Mouse (Mus musculus) cerebellum, adult (tissue): Measurements from ENCODE around the gene Ltk.

Source experiments
- ATAC-seq: cut with Nextera tagmentation; 2 replicates; pipeline ENCODE4 v1.9.2; 2017; ENCODE audit warnings: mild to moderate bottlenecking, moderate library complexity, mixed read lengths; ENCODE audit not compliant: insufficient number of reproducible peaks, low FRiP score, low TSS enrichment

Ltk gene

DNA sequence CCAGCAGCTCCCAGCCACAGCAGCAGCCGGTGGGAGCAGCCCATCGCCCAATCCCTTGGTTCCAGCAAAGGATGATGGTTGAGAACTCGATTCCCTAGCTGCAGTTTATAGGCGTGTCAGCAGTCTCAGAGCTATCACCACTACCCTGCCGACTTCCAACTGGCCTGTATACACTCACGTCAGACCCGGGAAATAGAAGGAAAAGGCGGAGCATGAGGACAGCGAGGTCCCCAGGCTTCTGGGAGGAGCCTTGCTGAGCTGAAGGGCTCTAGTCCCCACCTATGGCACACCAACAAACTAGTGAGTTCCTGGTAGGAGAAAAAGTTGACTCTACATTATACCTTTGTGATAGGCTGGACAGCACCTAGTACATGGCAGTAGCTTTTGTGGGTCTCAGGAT is at the start of gene Ltk:
Gene Ltk (minus strand): TSS at position 181 of the 400 bp plus-strand sequence.
- ATAC-seq = no peak

DNA sequence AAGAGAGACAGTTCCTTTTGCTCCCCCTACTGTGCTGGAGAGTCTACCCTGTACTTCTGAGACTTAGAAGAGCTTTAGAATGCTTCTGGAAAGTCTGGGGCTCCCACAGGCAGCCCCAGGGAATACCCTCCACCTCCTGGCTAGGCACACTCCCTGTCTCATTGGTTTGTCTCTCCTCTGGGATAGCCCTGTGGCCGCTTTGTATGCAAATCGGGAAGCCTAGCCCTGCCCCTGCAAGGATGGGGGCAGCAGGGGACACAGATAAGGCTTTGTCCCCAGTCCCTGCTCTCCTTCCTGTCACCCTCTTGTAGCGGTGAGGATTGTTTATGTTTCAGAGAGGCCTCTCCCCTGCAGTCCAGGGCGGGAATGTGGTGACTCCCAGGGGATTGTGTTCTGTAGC is 48.6 kb upstream of the Ltk start:
- no peak for ATAC-seq

DNA sequence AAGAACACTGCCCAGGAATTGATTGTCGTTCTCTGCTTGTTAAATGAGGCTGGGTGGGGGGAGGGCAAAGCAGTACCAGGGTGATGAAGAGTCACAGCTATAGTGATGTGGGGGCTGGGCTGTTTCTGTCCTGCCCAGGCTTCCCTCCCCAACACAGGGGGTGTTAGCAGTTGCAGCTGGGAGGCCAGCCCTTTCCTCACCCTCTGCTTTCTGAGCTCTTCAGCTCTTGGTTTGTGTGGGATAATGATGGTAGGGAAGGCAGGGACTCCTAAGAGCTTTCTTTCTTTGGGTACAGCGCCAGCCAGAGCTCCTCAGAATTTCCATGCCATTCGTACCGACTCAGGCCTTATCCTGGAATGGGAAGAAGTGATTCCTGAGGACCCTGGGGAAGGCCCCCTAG is 48.2 kb upstream of the Ltk start:
- ATAC-seq = no peak

DNA sequence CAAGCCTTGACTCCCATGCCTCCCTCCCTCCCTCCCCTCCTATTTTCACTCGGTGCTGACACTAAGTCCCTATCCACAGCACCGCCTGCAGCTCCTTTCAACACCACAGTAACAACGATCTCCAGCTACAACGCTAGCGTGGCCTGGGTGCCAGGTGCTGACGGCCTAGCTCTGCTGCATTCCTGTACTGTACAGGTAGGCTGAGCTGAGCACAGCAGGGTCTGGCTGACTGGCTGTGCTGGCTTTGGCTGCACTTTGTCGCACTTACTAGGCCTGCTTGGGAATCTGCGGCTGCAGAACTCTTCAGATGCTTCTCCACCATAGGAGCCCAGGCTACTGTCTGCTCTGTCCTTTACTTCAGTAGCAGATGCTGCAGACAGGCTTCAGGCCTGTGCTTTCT is 45.3 kb upstream of the Ltk start:
- no peak for ATAC-seq

DNA sequence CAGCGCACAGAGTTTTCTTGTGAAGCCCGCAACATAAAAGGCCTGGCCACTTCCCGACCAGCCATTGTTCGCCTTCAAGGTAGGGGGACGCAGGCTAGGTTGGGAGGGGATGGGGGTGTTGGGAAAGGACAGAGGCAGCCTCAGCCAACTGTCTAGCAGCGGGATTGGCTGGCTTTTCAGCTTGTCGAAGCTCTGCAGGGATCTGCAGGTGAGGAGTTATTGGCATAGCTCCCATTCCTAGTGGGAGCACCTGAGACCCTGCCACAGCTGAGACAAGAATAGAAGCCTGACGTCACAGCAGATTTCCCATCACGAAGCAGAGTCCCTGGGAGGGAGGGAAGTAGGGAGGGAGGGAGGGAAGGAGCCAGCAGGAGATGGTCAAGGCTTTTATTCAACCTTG is 44.5 kb upstream of the Ltk start:
- no peak for ATAC-seq

DNA sequence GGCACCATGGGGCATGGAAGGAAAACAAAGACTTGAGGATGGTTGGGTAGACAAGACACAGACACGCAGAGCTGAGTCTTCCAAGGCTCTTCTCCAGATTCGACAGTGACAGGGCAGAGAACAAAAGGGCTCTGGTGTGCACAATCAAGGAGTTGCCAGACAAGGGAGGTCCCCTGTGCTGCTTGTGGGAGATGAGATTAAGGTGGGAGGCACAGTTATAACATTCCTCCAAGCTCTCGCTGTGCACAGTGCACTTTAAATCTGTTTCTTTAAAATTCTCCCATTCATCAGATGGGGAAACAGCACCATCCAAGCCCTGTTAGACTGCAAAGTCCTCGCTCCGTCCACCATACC is 44.0 kb upstream of the Ltk start:
- no peak for ATAC-seq

DNA sequence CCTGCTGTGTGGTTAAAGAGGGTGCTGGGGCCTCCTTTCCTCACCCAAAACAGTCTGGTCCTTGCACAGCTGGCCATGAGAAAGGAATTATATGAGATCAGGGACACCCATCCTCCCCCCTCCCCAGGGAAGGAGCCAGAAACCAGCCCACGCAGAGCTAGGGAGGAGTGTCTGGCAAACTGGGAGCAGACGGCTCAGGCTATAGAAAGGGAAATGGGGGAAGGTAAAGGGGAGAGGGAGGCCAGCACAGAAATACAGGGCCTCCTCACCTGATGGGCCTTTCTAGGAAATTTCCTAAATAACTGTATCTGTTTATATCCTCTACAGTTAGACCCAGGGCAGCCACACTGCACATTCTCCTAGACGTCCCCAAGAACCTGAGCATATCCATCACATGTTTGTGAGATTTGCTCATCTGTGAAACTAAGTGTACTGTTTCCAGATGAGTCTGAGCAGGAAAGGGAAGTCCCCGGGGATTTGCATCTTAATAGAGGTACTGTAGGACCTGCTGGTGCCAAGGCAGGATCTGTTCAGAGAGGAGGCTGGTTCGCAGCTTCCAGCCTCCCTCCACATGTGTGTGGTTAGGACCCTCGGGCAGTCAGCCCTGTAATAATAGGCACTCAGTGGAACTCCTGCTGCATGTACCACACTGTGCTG is 43.5 kb upstream of the Ltk start:
- no peak for ATAC-seq

DNA sequence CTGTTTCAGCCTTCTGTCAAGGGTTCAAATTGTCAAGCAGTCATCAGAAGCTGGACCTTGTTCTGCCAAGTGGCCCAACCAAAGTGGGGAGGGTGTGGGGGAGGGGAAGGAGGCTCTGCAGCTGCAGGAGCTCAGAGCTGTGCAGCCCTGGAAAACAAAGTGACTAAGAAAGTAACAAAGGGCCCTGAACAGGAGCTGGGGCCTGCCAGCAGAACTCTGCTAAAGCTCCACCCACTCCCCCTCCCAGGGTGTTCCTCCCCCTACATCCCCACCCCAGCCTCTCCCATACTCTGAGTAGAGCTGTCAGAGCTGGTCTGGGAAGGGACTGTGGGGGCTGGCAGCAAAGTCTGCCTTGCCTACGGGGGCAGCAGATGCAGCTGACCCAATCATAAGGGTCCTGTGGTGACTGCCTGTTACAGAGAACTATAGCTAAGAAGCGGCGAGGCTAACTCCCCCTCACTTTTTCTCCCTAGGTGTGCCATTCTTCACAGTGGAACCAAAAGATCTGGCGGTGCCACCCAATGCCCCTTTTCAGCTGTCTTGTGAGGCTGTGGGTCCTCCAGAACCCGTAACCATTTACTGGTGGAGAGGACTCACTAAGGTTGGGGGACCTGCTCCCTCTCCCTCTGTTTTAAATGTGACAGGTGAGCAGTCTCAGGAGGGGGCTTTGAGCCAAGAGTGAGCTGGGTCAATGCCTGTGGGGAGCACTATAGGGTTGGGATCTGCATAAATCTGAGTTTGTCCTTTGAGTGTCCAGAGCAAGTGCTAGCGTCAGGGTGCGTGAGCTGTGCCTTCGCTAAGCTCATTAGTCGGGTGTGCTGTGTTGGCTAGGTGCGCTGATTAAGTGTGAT is 42.8 kb upstream of the Ltk start:
- ATAC-seq = no peak

DNA sequence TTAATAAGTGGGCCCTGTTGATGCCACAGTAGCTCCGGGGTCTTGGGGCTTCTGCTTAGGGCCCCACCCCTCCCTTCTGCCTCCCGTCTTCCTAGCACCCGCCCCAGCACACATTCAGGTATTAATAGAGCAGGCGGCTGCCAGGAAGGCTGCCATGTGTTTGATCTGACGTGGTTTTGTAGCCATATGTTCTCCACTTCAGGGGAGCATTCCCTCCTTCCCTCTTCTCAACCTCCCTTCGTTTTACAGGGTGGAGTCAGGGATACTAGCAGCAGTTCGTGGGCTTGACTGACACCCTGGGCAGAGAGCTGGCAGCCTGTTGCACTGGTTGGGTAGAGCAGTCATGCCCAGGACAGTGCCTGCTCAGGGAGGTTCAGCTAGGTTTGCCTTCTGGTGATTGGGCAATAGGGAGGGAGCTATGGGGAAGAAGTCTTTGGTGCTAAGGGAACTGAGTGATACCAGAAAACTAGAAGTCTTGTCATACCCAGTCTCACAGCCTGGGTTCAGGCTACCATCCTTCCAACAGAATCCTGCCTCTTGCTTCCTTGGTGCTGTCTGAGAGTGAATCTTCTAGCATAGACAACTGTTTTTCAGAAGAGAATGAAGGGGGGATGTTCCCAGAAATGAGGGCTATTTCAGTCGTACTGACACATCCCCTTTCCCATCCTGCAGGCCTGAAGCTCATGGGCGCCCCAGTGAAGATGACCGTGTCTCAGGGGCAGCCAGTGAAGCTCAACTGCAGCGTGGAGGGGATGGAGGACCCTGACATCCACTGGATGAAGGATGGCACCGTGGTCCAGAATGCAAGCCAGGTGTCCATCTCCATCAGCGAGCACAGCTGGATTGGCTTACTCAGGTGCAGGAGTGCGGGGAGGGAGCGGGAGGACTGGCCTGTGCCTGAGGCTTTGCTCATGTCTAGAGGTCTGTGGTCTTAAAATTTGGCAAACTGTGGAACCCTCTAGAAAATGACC is 40.9 kb upstream of the Ltk start:
- ATAC-seq = peak; percentile 82

DNA sequence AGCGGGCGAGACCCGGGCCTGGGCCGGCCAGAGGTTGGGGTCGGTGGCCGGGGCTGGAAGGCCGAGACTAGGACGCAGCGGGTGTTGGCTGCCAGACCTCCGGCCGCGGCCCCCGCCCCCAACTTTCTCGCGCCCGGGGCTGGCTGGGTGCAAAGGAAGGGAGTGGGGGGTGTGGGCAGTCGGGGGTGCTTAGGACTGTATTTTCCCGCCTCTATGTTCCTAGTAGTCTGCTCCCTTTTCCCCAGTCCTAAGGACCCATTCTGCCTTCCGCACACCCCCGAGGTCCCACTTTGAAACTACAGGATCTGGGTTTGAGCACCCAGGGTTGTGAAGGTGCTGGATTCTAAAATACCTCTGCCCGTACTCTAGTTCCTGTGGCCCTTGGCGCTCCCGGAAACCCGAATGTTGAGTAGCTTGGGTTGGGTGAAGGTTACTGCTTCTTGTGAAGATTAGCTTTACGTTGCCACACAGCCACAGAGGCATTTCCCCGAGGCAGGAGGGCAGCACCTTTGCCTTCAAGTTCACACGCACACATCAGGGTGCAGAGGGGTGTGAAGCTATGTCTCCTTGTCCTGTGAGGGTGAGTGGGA is 39.8 kb upstream of the Ltk start:
- no peak for ATAC-seq

DNA sequence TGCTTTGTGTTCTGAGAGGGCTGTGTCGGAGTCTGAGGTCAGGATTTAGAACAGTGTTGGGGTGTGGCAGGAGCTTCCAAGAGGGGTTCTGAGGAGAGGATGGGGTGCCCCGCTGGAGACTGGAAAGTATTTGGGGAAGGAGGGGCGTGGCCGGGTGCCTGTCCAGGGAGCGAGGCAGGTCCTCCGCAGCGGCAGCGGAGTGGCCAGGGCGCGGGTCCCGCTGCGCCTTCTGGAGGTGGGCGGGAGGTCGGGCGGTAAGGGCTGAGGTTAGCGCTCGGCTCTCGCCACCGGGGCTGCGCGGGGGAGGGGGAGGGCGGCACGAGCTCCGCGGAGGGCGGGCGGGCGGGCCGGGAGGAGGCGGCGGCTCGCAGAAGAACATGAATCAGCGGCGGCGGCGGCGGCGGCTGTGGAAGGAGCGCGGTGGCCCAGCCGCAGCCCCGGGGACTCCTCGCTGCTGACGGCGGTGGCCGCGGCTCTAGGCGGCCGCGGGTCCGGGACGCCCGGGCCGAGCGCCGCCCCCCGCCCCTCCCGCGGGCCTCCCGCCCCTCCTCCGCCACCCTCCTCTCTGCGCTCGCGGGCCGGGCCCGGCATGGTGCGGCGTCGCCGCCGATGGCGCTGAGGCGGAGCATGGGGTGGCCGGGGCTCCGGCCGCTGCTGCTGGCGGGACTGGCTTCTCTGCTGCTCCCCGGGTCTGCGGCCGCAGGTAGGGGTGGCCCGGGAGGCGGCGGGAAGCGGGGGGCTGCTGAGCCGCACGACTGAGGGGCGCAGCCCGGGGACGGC is 39.1 kb upstream of the Ltk start:
- 0 out of 2 replicates have a peak, but pooled peaks have one; percentile 29 for ATAC-seq

DNA sequence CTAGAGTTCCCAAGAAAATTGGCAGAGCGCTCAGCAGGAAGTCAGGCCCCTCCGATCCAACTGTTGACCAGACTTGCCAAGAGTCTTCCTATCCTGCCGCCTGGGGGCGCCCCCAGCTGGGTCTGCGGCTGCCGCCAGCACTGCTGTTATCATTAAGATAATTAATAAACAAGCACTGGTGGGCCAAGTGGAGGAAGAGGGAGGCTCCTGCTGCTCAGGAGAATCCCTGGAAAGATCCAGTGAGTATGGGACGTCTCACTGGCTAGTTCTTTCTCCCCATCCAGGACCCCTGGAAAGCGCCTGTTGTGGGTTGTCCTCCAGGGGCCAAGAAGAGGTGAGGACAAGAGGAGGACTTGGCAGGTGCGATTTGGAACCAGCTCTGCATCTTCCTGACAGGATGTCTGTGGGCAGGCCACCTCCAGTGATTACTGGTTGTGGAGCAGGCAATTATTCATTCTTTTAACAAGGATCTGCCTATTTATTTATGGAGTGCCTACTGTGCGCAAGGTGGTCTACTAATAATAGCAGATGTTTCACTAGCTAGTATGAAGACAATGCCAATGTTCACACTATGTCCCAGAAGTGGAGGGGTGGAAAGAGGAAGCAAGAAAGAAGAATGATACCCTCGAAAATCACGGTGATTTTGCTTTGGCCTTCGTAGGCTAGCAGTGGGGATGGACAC is 38.2 kb upstream of the Ltk start:
- ATAC-seq = no peak

DNA sequence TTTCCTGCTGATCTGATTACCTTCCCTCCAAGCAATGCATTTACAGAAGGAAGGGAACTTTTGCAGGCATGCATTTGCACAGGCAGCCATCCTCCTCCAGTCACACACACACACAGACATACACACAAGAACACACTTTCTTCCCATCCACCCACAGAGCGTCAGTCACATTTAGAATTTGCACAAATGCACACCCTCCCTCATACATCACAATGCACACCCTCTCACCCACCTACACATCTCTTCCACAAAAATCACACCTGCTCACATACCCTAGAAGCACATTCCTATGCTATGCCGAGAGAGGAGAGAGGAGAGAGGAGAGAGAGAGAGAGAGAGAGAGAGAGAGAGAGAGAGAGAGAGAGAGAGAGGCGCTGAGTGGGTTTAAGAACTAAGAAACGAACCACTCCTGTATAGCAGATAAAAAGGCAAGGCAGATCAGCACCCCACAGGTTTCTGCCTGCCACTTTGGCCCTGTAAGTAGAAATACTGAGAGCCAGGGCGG is 37.1 kb upstream of the Ltk start, which contains the start of gene Tyro3:
Gene Tyro3 (plus strand): TSS at position 455 of the 505 bp plus-strand sequence.
- no peak for ATAC-seq

DNA sequence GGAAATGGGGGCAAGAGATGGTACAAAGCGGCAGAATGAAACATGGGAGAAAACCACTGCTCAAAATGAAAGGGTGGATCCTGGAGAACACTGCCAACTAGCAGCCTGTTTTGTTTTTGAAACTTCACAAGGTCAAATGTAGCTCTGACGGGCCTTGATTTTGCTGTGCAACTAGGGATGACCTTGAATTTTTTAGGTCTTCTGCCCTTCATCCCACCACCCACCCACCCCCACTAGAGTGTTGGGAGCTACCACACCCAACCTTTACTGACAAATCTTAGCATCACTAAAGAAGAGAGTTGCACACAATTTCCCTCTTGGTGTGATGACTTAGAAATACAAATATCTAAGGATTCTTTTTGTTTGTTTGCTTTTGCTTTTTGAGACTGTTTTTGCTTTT is 29.8 kb upstream of the Ltk start:
- ATAC-seq = no peak

DNA sequence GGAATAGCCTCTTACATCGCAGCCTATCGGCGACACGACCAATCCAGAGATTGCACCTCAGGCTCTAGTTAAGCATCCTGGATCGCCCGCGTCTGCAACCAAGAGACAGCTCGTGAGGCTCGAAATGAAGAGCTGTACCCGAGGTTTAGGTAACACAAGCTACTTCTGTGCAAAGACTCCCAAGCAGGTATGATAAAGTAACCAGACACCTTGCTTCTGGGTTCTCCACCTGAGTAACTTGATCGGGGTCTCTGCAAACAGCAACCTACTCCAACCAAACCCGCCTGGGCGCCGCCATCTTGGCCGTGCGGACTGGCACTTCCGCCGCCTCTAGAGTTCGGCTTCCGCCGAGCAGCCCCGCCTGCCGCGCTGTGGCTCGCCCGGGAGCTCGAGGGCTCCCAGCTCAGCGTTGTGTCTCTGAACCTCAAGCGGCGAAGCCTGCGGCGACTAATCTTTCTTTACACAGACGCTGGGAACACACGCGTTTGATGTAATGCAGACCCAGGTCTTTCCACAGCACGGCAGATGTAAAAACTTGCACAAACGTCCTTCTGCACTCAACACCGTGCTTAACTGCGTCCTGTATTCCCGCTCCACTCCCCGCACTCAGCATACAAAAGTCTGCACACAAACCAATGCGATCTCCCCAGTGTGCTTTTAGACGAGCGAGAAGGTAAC is 27.1 kb upstream of the Ltk start, which contains the start of gene Rpap1:
Gene Rpap1 (minus strand): TSS at position 332 of the 678 bp plus-strand sequence.
- ATAC-seq = peak; percentile 97

DNA sequence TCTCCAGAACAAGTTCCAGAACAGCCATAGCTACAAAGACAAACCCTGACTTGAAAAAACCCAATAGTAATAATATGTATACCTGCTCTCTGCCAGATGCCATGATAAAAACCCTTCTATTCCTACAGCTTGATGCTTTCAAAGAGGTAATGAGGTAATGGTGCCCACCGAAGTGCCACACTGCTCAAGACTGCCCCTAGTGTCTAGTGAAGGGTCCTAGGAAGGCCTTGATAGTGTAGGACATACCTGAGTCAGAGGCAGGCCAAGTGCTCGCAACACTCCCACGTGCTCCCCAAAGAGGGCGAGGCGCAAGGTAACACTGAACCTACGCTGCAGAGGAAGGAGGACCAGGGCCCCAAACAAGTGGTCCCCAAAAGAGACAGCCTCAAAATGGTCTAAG is 7.0 kb upstream of the Ltk start:
- ATAC-seq = no peak

DNA sequence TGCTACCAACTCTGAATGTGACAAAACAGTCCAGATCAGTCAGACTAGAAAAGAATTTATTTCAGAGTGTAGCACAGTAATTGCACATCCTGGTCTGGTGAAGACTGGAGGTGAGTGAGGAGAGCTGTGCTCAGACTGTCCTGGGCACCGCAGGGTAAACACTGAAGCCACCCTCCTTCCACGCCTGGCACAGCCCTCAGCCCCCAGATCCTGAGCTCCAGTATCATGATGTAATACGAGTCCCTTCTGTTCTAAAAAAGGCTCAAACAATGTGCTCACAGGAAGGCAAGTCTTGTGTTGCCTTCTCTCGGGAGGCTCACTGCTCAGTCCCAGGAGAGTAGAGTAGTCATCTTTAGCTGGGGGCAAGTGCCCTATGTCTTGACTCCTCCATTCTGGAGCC is 3.7 kb upstream of the Ltk start:
- ATAC-seq = no peak

DNA sequence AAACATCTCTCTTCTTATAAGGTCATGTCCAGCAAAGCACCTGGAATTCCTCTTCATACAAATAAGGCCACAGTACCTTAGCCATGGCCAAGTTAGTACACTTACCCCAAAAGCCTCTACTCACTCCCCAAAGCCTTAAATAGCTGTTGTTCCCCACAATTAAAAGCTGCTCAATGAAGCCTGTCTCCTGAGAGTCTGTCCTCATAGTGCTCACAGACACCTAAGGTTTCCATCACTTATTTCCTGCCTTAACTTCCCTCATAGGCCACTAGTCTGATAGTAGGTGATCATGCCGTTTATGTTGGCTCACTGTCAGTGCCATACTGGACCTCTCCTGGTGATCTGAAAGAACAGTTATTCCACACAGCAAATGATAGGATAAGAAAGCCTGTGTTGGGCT is 2.0 kb upstream of the Ltk start:
- no peak for ATAC-seq
